8 mouse cellular contexts compared by ENCODE assay signal in the genomic region with DNA sequence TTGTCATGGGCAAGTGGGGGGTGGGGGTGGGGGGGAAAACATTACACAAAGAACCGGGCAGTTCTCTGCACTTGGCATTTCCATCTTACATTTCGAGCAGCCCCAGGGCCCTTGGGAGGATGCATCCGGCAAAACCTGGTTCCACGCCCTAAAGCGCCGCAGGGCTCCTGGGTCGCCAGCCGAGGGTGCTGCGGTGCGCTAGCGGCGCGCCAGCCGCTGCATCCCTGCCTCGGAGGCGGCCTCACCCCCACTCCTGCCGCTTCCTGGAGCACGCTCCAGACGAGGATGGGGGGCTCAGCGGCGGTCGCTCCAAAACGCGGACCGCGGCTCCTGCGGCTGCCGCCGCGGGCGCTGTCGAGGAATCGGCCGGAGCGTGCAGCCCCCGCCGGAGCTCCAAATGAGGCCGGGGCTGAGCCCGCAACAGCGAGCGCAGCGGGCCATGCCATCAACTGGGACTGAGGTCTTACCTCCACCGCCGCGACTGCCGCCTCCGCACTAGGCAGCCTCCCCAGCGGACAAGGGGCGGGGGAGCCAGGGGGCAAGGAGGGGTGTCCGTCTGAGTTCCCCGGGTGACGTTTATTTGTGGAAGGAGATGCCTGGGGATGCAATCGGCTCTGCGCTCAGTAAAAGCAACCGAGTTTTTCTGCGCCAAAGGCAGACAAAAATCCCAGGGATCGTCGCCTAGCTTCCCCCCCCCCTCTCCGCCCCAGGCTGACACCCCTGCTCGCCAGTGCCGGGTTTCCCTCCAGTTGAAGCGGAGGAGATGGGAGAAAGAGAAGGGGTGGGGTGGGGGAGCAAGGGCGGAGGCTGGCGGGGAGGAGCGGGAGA. TPM values are rescaled to one million over a fixed set of nuclear protein-coding genes. Genes with fewer than 3 reads are reported as not detected.
DNase-seq lines count a peak whose midpoint lies in the region; ATAC-seq lines count a peak whose summit lies in the region.

No protein-coding gene starts in this region.

- H3K4me3 ChIP-seq in limb, embryonic 11.5 days (ENCODE audit: low read depth, low read length): peak overlapping the region; percentile 57
- H3K4me3 ChIP-seq in midbrain, embryonic 15.5 days: peak overlapping the region; percentile 89

- H3K27me3 ChIP-seq in limb, embryonic 11.5 days (ENCODE audit: control insufficient read depth, insufficient read depth, low read length): no peaks in the 10 kb centered on the region
- no peaks in the 10 kb centered on the region for H3K27me3 ChIP-seq in midbrain, embryonic 15.5 days (replicated peaks)
- 0 out of 2 replicates have a peak, but pooled peaks cover 4% of the 10 kb centered on the region for H3K27me3 ChIP-seq in splenic B cell, adult 2 months (ENCODE audit: control insufficient read depth, insufficient read depth, low read length, poor library complexity, severe bottlenecking)

- H3K27ac ChIP-seq in limb, embryonic 11.5 days (replicated peaks; ENCODE audit: low read depth, low read length): no peak overlapping the region
- peak overlapping the region; percentile 94 for H3K27ac ChIP-seq in midbrain, embryonic 15.5 days

- no peak for ATAC-seq in limb, embryonic 11.5 days (ENCODE audit: insufficient number of reproducible peaks, low FRiP score, low TSS enrichment, low read depth)
- peak; percentile 21 for ATAC-seq in midbrain, embryonic 15.5 days (replicated peaks)

- peaks cover 6% of the 10 kb centered on the region; the same call in 1 of the 2 replicates for H3K4me1 ChIP-seq in limb, embryonic 11.5 days (ENCODE audit: control insufficient read depth, insufficient read depth, low read length)
- H3K4me1 ChIP-seq in midbrain, embryonic 15.5 days: peaks cover 19% of the 10 kb centered on the region

- H3K9me3 ChIP-seq in limb, embryonic 11.5 days (ENCODE audit: control insufficient read depth, low read length): no peaks in the 10 kb centered on the region
- H3K9me3 ChIP-seq in midbrain, embryonic 15.5 days: no peaks in the 10 kb centered on the region

- peak overlapping the region; percentile 95 for H3K4me2 ChIP-seq in limb, embryonic 11.5 days (ENCODE audit: low read depth, severe bottlenecking)
- peak overlapping the region; percentile 79 for H3K4me2 ChIP-seq in midbrain, embryonic 15.5 days

- peak; percentile 34 to 47 for DNase-seq in layer of hippocampus, adult 18-20 months (ENCODE audit: low spot score in 2 of 2)
- DNase-seq in layer of hippocampus, adult 9-10 months (ENCODE audit: low spot score): no peak
- DNase-seq in cerebellum, postnatal 14 days: peak; percentile 56 to 61
- peak; percentile 55 for DNase-seq in gastrocnemius, postnatal 10 days
- DNase-seq in induced T-regulatory cell, adult 2 months (ENCODE audit: low read depth): peak; percentile 70
- peak; percentile 74 for DNase-seq in limb, embryonic 11.5 days (ENCODE audit: low spot score)
- peak; percentile 48 for DNase-seq in splenic B cell, adult 2 months (ENCODE audit: low read depth, low spot score)

- H3K9ac ChIP-seq in limb, embryonic 11.5 days (ENCODE audit: low read length): peak overlapping the region; percentile 72
- peak overlapping the region; percentile 94 for H3K9ac ChIP-seq in midbrain, embryonic 15.5 days

- under 1% methylated on average over 63 of the region's 65 CpGs for WGBS in limb, embryonic 11.5 days
- under 1% methylated on average over 57 of the region's 65 CpGs for WGBS in midbrain, embryonic 15.5 days

- H3K36me3 ChIP-seq in limb, embryonic 11.5 days (ENCODE audit: control insufficient read depth, insufficient read depth, low read length): no peaks in the 10 kb centered on the region
- H3K36me3 ChIP-seq in midbrain, embryonic 15.5 days (replicated peaks): no peaks in the 10 kb centered on the region; the same call in 1 of the 2 replicates
- no peaks in the 10 kb centered on the region for H3K36me3 ChIP-seq in splenic B cell, adult 2 months (ENCODE audit: control insufficient read depth, insufficient read depth, low read length, poor library complexity, severe bottlenecking)

RNA-seq across cellular contexts. Expression of a gene that starts 1.2 kb away (rescaled TPM):
- total RNA-seq in layer of hippocampus, adult 18-20 months (2021): 10 to 100 TPM; 30.6 to 32.9 TPM
- total RNA-seq in gastrocnemius, postnatal 10 days (2021): 10 to 100 TPM; 13.9 to 21.3 TPM
- polyA plus RNA-seq in limb, embryonic 11.5 days (2014; fragmentation: Nextera tagmentation; extraction: Ambion mirVana): 42.9 and 48.1 TPM in 2 replicates
- polyA plus RNA-seq in midbrain, embryonic 15.5 days (2015; fragmentation: Nextera tagmentation; extraction: Ambion mirVana): 130 TPM in 2 replicates
